Mouse (Mus musculus): Measurements from ENCODE around the gene Lpp. TPM values are rescaled to one million over a fixed set of nuclear protein-coding genes. Genes with fewer than 3 reads are reported as not detected.

Lpp gene
- polyA plus RNA-seq, 1 experiment from 2014 or later, result 50.0 TPM

DNA sequence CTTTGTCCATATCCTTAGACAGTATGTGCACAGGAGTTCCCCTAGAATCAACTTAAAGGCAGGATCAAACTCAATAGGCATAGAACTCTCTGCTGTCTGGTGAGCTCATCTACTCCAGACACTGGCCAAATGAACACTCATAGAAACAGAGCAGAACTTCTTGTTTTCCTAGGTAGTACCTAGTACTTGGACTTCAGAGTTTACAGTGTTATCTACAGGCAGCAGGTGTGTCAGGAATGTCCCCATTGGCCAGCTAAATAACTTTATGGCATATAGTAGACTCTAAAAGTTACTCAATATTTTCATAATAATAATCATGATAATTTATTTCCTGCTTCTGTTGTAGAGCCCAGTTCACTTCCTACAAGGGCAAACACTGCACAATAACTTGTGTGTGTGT lies 16.8 kb upstream of the Lpp start:
- Histone ChIP-seq H3K4me3 (no peak overlapping the region), H3K27me3 (replicated peaks) (no peaks in the 10 kb centered on the region), H3K9me3 (replicated peaks) (peaks cover under 1% of the 10 kb centered on the region; the same call in 1 of the 2 replicates), H3K36me3 (no peaks in the 10 kb centered on the region), H3K4me2 (no peak overlapping the region), H3K4me1 (replicated peaks) (no peaks in the 10 kb centered on the region), H3K9ac (no peak overlapping the region), H3K27ac (ENCODE audit: poor library complexity, severe bottlenecking) (no peak overlapping the region)
- no peak for ATAC-seq (ENCODE audit: insufficient number of reproducible peaks, low FRiP score)

DNA sequence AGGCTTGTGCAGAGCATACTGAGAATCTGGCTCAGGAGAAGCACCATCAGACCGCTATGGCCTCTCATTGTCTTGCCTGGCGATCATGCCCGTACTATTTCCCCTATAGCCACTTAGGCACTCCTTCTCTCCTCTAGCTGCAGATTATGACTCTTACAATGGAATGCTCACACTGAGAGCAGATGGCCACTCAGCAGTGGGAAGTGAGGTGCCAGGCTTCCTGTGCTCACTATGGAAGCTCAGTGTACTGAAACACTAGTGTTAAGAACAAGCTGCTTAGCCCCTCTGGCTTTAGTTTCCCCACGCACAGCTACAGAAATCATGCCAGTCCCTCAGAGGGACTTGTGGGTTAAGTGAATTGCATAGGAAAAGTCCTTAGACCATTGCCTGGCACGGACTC lies 2.7 kb upstream of the Lpp start:
- no peak overlapping the region for H3K4me2 ChIP-seq
- H3K27me3 ChIP-seq (replicated peaks), result no peaks in the 10 kb centered on the region
- no peaks in the 10 kb centered on the region for H3K9me3 ChIP-seq (replicated peaks)
- no peak for ATAC-seq (ENCODE audit: insufficient number of reproducible peaks, low FRiP score)
- 0 out of 2 replicates have a peak, but pooled peaks cover 3% of the 10 kb centered on the region for H3K36me3 ChIP-seq
- H3K9ac ChIP-seq, result no peak overlapping the region
- H3K27ac ChIP-seq (ENCODE audit: poor library complexity, severe bottlenecking), result 0 out of 2 replicates have a peak overlapping the region, but pooled peaks have one; percentile 15
- no peak overlapping the region for H3K4me3 ChIP-seq
- WGBS, result 70% methylated on average over 5 of the region's 5 CpGs
- H3K4me1 ChIP-seq (replicated peaks), result peaks cover 28% of the 10 kb centered on the region

DNA sequence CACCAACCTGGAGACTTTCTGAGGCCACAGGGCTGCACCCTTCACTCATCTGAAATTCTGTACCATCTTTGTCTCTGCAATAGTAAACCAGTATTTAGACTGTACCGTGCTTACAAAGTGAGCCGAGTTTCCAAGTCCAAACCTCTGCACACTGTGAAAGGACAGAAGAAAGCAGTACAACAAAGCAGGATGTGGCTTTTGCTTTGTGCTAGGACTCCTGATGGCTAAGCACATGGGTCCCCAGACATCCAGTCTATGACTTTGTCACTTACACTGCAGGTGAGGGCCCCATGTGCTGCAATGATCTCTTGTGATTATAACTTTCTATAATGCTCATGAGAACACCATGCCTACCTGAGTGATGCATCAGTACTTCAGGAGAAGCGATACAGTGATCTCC lies 2.2 kb upstream of the Lpp start:
- Histone ChIP-seq H3K4me1 (replicated peaks) (peaks cover 30% of the 10 kb centered on the region), H3K27me3 (replicated peaks) (no peaks in the 10 kb centered on the region), H3K36me3 (0 out of 2 replicates have a peak, but pooled peaks cover 3% of the 10 kb centered on the region), H3K9ac (no peak overlapping the region), H3K4me3 (no peak overlapping the region), H3K4me2 (no peak overlapping the region), H3K9me3 (replicated peaks) (no peaks in the 10 kb centered on the region), H3K27ac (ENCODE audit: poor library complexity, severe bottlenecking) (0 out of 2 replicates have a peak overlapping the region, but pooled peaks have one; percentile 15)
- WGBS, result 88% methylated on average over 3 of the region's 3 CpGs
- ATAC-seq (ENCODE audit: insufficient number of reproducible peaks, low FRiP score), result no peak

DNA sequence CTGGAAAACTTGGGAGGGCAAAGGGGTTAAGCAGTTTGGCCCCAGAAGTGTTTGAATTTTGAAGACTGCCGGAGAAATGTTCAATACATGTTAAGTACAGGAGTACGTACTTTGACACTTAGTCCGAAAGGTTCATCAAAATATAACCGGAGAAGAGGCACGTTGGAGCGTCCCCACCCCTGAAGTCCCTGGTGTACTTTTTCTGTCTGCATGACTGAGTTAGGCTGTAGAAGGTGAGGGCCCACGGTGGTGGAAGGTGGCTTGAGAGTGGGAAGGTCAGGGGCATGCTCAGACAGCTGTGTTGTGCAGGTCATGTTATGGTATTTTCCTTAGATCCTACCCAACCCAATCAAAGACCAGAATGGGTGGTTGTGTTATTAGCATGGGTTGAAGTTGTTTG lies 1.4 kb upstream of the Lpp start:
- 85% methylated on average over 7 of the region's 7 CpGs for WGBS
- H3K9me3 ChIP-seq (replicated peaks), result no peaks in the 10 kb centered on the region
- H3K4me3 ChIP-seq, result no peak overlapping the region
- H3K4me1 ChIP-seq (replicated peaks), result peaks cover 38% of the 10 kb centered on the region
- no peak overlapping the region for H3K9ac ChIP-seq
- no peak for ATAC-seq (ENCODE audit: insufficient number of reproducible peaks, low FRiP score)
- peak overlapping the region; percentile 87; the same call in 1 of the 2 replicates for H3K4me2 ChIP-seq
- 0 out of 2 replicates have a peak, but pooled peaks cover 3% of the 10 kb centered on the region for H3K36me3 ChIP-seq
- H3K27me3 ChIP-seq (replicated peaks), result no peaks in the 10 kb centered on the region
- H3K27ac ChIP-seq (ENCODE audit: poor library complexity, severe bottlenecking), result no peak overlapping the region

DNA sequence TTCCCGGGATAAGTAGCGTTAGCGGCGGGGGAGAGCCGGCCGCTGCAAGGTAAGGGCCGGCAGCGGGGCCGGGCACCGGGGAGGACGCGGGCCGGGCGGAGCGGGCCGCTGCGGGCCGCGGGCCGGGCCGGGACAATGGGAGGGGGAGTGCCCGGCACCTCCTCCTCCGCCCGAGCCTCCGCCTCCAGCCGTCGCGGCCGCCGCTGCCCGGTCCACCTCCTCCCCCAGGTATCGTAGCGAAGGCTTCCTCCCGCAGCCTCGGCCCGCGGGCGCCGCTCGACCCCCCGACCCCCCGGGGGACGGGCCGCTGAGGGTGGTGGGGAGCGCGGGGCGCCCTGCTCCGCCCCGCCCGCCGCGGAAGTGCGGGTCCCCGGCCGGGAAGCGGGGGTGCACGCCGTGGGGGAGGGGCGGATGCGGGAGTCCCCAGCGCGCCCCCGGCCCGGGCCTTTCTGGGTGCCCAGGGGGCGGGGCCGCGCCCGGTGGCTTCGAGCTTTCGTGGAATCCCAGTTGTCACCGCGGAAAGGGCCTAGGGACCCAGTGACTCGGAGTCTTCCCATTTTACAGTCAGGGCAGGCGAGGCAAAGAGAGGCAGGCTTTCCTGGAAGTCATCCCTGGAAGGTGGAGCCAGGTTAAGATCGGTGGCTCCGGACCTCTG lies 376 bp downstream of the Lpp start:
- ATAC-seq (ENCODE audit: insufficient number of reproducible peaks, low FRiP score), result peak; percentile 68
- no peaks in the 10 kb centered on the region for H3K36me3 ChIP-seq
- peaks cover 56% of the 10 kb centered on the region for H3K4me1 ChIP-seq (replicated peaks)
- under 1% methylated on average over 50 of the region's 76 CpGs for WGBS
- H3K27me3 ChIP-seq (replicated peaks), result no peaks in the 10 kb centered on the region
- no peaks in the 10 kb centered on the region for H3K9me3 ChIP-seq (replicated peaks)
- H3K4me2 ChIP-seq, result peak overlapping the region; percentile 87
- H3K4me3 ChIP-seq, result peak overlapping the region; percentile 94
- H3K9ac ChIP-seq, result peak overlapping the region; percentile 99
- H3K27ac ChIP-seq (ENCODE audit: poor library complexity, severe bottlenecking), result peak overlapping the region; percentile 99

DNA sequence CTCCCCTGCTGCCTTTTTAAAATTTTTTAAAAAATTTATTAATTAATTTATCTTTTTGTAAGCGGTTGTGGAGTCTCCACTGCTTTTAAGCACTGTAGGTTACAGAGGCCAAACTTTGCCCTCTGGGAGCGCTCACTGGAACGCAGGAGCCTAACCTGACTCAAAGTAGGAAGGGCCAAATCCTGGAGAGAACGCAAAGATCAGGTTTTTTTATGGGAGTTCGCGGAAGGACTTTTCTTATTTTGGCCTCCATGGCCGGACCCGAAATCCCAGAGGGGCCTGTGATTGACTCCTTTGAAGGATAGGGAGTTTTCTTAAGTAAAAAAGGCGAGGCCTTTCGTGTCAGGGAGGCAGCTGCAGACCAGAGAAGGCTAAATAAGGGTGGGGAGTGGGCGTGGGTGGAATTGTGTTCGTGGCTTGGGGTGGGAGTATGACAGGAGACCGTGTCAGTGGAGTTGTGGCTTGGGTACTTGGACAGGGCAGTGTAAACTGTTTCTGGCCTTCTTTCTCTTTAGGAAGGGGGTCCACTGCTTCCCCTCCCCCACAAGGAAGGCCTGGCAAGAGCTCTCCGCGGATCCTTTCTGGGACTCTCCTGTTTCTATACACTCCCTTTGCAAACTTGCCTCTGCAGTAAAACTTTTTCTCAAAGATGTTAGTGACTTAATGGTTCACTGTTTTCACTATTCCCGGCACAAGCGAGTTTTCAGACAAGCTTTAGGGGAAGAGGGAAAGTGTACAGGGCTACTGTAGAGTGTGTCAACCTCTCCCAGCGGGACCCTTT lies 1.1 kb downstream of the Lpp start:
- no peaks in the 10 kb centered on the region for H3K36me3 ChIP-seq
- H3K4me2 ChIP-seq, result peak overlapping the region; percentile 87
- whole genome bisulfite sequencing, result 5% methylated on average over 18 of the region's 18 CpGs
- peak overlapping the region; percentile 94 for H3K4me3 ChIP-seq
- H3K9ac ChIP-seq, result peak overlapping the region; percentile 99
- H3K9me3 ChIP-seq (replicated peaks), result no peaks in the 10 kb centered on the region
- H3K27me3 ChIP-seq (replicated peaks), result no peaks in the 10 kb centered on the region
- peak overlapping the region; percentile 99 for H3K27ac ChIP-seq (ENCODE audit: poor library complexity, severe bottlenecking)
- H3K4me1 ChIP-seq (replicated peaks), result peaks cover 61% of the 10 kb centered on the region
- ATAC-seq (ENCODE audit: insufficient number of reproducible peaks, low FRiP score), result no peak

DNA sequence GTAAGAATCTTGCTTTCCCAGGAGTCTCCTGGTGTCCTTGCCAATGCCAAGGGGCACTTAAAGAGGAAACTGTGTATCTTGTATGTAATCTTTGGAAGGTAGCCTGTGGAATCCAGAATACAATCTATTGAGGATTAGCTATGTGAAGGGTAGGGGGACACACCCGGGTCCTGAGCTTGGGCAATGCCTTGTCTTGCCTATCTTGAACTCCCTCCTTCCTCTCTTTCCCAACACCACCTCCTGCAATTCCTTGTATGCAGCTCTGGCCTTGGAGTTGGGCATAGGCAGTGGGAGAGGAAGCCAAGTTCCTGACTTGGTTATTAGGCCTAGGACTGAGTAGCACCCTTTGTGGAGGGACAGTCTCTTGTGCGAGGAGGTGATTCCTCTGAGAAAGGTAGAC lies 1.8 kb downstream of the Lpp start:
- H3K4me1 ChIP-seq (replicated peaks), result peaks cover 67% of the 10 kb centered on the region

DNA sequence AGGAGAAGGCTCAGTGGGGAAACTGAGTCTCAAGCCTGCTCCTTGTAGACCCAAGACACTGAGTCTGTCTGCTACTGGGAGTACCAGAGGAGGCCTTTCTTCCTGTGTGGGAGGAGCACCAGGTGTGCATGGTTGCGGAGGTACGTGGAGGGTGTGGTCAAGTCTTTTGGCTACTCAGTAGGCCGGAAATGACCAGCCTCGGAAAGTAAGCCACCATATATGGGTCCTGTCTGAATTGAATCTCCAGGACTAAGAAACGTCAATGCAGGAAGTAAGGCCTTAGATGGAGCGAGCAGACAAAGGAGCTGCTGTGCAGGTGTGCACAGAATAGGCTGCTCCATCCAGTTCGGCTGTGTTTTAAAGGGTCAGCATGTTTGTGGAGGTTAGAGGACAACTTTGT lies 3.2 kb downstream of the Lpp start:
- Histone ChIP-seq H3K36me3 (no peaks in the 10 kb centered on the region), H3K9me3 (replicated peaks) (no peaks in the 10 kb centered on the region), H3K9ac (no peak overlapping the region), H3K27me3 (replicated peaks) (no peaks in the 10 kb centered on the region), H3K4me2 (no peak overlapping the region; the same call in 1 of the 2 replicates), H3K4me1 (replicated peaks) (peaks cover 63% of the 10 kb centered on the region), H3K27ac (ENCODE audit: poor library complexity, severe bottlenecking) (no peak overlapping the region), H3K4me3 (no peak overlapping the region)
- no peak for ATAC-seq (ENCODE audit: insufficient number of reproducible peaks, low FRiP score)
- WGBS, result 88% methylated on average over 7 of the region's 7 CpGs

More for the DNA sequence above, 1.8 kb downstream of the Lpp start:
- no peaks in the 10 kb centered on the region for H3K36me3 ChIP-seq
- no peaks in the 10 kb centered on the region for H3K27me3 ChIP-seq (replicated peaks)
- H3K4me2 ChIP-seq, result peak overlapping the region; percentile 87
- no peak for ATAC-seq (ENCODE audit: insufficient number of reproducible peaks, low FRiP score)
- peak overlapping the region; percentile 99 for H3K9ac ChIP-seq
- no peaks in the 10 kb centered on the region for H3K9me3 ChIP-seq (replicated peaks)
- peak overlapping the region; percentile 94 for H3K4me3 ChIP-seq
- WGBS, result 55% methylated on average over 2 of the region's 2 CpGs
- H3K27ac ChIP-seq (ENCODE audit: poor library complexity, severe bottlenecking), result peak overlapping the region; percentile 99

DNA sequence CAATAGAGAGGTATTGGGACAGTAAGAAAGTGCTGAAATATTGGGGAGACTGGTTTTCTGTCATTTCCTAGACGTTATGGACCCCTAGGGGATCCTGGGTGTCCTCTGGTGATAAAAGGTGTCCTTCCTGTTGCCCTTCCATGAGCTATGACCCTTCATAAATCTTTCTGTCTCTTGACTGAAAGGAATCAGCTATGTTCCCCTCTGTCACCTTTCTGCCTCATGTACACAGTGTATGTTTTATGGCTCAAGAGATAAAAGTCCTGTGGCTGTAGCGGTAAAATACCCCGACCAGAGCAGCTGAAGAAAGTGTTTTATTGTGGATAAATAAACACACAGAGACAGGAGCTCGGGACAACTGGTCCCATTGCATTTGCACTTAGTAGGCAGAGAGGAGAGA lies 5.2 kb downstream of the Lpp start:
- Histone ChIP-seq H3K4me1 (replicated peaks) (peaks cover 69% of the 10 kb centered on the region), H3K4me3 (no peak overlapping the region), H3K27ac (ENCODE audit: poor library complexity, severe bottlenecking) (peak overlapping the region; percentile 5; the same call in 1 of the 2 replicates), H3K9me3 (replicated peaks) (no peaks in the 10 kb centered on the region), H3K27me3 (replicated peaks) (no peaks in the 10 kb centered on the region), H3K9ac (no peak overlapping the region), H3K4me2 (no peak overlapping the region), H3K36me3 (peaks cover 8% of the 10 kb centered on the region)
- ATAC-seq (ENCODE audit: insufficient number of reproducible peaks, low FRiP score), result no peak
- WGBS, result 40% methylated on average over 4 of the region's 4 CpGs

DNA sequence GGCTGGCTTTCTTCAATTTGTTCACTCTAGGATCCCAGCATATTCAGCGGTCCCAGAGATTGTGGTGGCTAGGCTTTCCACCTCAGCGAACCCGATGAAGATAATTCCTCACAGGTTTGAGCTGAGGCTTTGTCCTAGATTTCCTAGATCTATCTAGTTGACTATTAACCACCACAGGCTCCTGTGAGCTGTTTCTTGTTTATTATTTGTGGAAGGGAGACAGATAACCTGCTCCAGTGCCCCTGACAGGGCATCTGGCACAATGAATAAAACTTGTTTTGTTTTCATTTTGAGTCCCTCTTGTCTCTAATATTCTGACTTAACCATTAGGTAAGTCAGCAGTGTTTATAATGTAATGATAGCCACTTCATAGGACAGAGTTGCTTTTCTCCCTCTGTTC lies 5.6 kb downstream of the Lpp start:
- H3K9me3 ChIP-seq (replicated peaks), result no peaks in the 10 kb centered on the region
- no peak overlapping the region for H3K4me2 ChIP-seq
- H3K27ac ChIP-seq (ENCODE audit: poor library complexity, severe bottlenecking), result no peak overlapping the region
- peaks cover 69% of the 10 kb centered on the region for H3K4me1 ChIP-seq (replicated peaks)
- H3K27me3 ChIP-seq (replicated peaks), result no peaks in the 10 kb centered on the region
- H3K4me3 ChIP-seq, result no peak overlapping the region
- no peak overlapping the region for H3K9ac ChIP-seq
- peaks cover 12% of the 10 kb centered on the region for H3K36me3 ChIP-seq
- no peak for ATAC-seq (ENCODE audit: insufficient number of reproducible peaks, low FRiP score)
- 74% methylated on average over 3 of the region's 3 CpGs for WGBS

DNA sequence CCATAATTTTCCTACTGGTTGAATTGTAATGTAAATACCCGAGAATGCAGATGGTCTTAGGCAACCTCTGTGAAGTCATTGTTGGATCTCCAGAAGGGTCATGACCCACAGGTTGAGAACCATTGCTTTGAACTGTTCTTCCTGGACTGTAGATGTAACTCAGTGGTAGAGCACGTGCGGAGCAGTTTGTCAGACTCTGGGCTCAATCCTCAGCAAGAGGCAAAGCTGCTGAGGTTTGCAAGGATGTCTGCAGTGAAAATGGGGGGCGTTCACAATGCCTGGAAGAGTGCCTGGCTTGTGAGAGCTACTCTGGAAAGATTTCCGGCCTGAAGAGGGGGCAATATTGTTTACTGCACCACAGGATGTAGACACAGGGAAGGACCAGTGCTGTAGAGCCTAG lies 6.2 kb downstream of the Lpp start:
- no peak overlapping the region for H3K27ac ChIP-seq (ENCODE audit: poor library complexity, severe bottlenecking)
- 71% methylated on average over 5 of the region's 5 CpGs for WGBS
- H3K27me3 ChIP-seq (replicated peaks), result no peaks in the 10 kb centered on the region
- H3K4me2 ChIP-seq, result no peak overlapping the region
- no peak overlapping the region for H3K4me3 ChIP-seq
- H3K36me3 ChIP-seq, result peaks cover 18% of the 10 kb centered on the region
- peaks cover 67% of the 10 kb centered on the region for H3K4me1 ChIP-seq (replicated peaks)
- 0 out of 2 replicates have a peak, but pooled peaks cover 2% of the 10 kb centered on the region for H3K9me3 ChIP-seq (replicated peaks)
- no peak overlapping the region for H3K9ac ChIP-seq
- no peak for ATAC-seq (ENCODE audit: insufficient number of reproducible peaks, low FRiP score)

Measured in heart, embryonic 12.5 days (tissue).